Mouse (Mus musculus) testis, postnatal 14 days (tissue): Measurements from ENCODE around the gene Scgb1b29.
"Not testable (repeated sequence)": the region's sequence is repeated elsewhere in the genome, so short reads cannot be mapped to it uniquely, and the experiment has no call there.

Source experiments
- DNase-seq: peaks from one replicate; pipeline ENCODE4 v3.0.0; 2021; ENCODE audit warnings: low spot score

Gene Scgb1b29

GRCm38 (mm10) chr7:32441241-32441640, at the start of gene Scgb1b29:
TSS of gene Scgb1b29 (plus strand) at chr7:32441541.
- DNase-seq: not testable (repeated sequence)

DNA sequence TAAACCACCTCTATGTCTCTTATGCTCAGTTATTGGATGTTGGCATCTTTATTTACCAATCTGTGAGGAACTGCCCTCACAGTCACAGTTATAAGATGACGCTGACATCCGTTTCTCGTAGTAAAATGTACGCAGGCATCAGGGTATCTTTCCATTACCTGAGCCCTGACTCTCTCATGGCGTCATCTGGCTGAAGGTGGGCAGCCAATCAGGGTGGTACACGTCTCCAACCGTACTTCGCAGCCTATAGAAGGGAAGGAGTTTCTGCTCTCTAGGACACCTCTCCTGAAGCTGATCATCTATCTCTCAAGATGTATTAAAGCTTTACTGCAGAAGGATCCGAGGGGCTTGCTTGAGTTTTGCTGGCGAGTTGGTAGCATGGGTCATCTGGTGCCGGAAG, 12.7 kb upstream of the Scgb1b29 start:
- DNase-seq: not testable (repeated sequence)
